Mouse (Mus musculus): Measurements from ENCODE around the gene Etl4.

GRCm38 (mm10) chr2:20203011-20203410, 293.4 kb downstream of the Etl4 start:
- TF ChIP-seq EP300 (IDR thresholded peaks at IDR 0.05; ENCODE audit: low read depth) (no peak), CTCF (IDR thresholded peaks at IDR 0.05; ENCODE audit: low read depth) (no peak)

Measured in heart, postnatal 0 days (tissue).